Mouse (Mus musculus): ENCODE data around the gene Fbxl8.
"Not testable (repeated sequence)": the region's sequence is repeated elsewhere in the genome, so short reads cannot be mapped to it uniquely, and the experiment has no call there.

Fbxl8 gene

DNA sequence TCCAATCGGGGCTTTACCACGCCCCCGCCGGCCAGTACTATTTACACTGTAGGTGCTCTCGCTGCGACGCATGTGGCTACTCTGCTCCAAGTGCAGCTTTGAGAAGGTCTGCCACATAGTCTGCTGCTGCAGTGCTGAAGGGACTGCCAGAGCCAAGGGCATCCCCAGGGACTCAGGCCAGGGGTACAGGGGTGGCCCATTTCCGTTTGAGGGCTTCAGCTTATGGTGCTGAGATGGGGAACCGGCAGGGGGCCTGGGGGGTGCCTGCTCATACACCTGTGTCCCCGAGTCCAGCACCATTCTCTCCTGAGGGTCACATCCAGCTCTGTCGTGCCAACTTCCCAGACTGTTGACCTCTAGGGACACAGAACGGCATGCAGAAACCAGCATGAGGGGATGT lies 21.1 kb downstream of the Fbxl8 start:
- no peak for DNase-seq

GRCm38 (mm10) chr8:105286907-105287306 lies 22.5 kb downstream of the Fbxl8 start:
- no peak for DNase-seq

GRCm38 (mm10) chr8:105288231-105288630 lies 23.8 kb downstream of the Fbxl8 start:
- DNase-seq, result no peak

GRCm38 (mm10) chr8:105288958-105289732 lies 24.7 kb downstream of the Fbxl8 start:
- DNase-seq, result peak; percentile 97

GRCm38 (mm10) chr8:105289805-105290460 lies 25.5 kb downstream of the Fbxl8 start, which contains the start of gene 4931428F04Rik:
TSS of gene 4931428F04Rik (minus strand) at chr8:105289864.
- peak; percentile 80 for DNase-seq

- DNase-seq, result peak; percentile 94
These were observed 26.3 kb downstream of the Fbxl8 start for GRCm38 (mm10) chr8:105290554-105291314.

- peak; percentile 78 for DNase-seq
These were observed 26.9 kb downstream of the Fbxl8 start for GRCm38 (mm10) chr8:105291364-105291763.

DNA sequence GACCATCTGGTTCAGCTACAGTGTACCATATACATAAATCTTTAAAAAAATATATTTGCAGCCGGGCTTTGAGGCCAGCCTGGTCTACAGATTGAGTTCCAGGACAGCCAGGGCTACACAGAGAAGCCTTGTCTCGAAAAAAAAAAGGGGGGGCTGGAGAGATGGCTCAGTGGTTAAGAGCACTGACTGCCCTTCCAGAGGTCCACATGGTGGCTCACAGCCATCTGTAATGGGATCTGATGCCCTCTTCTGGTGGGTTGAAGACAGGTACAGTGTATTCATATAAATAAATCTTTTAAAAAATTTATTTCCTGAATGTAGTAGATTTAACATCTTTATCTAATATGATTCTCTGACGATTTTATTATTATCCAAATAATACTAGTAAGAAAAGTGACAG lies 27.4 kb downstream of the Fbxl8 start:
- not testable (repeated sequence) for DNase-seq

GRCm38 (mm10) chr8:105292471-105292870 lies 28.0 kb downstream of the Fbxl8 start:
- DNase-seq, result no peak

GRCm38 (mm10) chr8:105293405-105293804 lies 29.0 kb downstream of the Fbxl8 start:
- DNase-seq, result peak; percentile 88

DNA sequence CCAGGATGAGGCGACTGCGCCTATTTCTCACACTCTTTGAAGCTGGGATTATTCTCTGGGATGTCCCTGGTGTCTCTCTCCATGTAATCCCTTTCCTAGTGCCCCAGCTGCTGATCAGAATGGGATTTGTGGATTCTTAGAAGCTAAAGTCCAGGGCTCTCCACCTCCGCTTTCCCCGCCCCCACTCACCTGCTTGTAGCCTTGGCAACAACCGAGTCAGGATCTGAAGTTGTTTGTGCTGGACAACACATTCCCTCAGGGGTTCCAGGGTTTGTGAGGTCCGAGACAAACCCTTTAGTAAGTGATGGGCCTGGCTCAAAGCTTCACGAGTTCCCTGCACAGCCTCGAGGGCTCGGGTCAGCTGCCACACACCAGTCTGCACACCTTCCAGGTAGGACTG lies 30.3 kb downstream of the Fbxl8 start:
- DNase-seq, result no peak

DNA sequence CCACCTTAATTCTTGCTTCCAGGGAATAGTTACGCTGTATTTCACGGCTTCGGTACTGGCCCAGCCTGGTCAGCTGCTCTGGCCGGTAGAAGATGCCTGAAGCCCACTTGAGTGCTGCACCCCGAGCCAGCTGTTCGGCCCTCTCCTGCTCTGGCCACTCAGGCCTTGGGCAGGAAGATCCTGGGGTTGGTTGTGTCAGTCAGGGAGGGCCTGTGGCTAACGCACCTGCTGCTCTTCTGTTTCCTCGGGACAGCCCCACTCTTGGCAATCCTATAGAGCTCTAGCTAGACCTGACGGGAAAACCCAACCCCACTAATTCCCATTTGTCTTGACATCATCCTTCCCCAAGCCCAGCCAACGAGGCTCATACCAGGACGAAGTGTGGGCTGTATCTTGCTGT lies 30.8 kb downstream of the Fbxl8 start:
- DNase-seq, result no peak

DNA sequence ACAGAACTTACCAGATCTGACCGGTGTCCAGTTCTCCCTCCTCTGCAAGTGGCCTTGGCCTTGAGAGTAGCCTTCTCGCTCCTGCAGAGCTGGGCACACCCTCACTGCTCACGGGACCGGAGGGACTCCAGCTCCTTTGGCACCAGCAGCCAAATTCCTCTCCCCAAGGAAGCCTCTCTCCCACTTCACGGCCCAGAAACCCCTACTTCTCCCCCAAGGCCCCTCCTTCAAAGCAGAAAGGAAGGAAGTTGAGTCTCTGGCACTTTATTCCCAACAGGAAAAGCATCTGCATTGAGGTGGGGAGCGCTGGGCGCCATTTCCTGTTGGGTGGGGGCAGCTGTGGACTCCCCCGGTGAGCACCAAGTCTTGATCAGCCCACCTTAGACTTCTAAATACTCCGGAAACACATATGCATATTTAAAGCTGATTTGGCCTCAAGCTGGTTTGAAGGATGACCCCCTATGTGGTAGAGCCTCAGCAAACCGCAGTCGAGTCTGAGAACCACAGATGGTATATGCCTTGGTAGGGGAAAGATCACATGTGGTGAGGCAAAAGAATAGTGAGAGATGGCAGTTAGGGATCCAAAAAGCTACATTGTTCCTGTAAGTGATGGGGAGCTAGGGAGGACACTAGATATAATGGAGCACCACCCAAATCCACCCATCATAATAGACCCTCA lies 31.6 kb downstream of the Fbxl8 start, which contains the start of gene Exoc3l:
TSS of gene Exoc3l (minus strand) at position 207 of the 679 bp plus-strand sequence.
- DNase-seq, result no peak

GRCm38 (mm10) chr8:105297511-105298192 lies 33.2 kb downstream of the Fbxl8 start, which contains the start of gene E2f4:
TSS of gene E2f4 (plus strand) at chr8:105297663.
- peak; percentile 87 for DNase-seq

DNA sequence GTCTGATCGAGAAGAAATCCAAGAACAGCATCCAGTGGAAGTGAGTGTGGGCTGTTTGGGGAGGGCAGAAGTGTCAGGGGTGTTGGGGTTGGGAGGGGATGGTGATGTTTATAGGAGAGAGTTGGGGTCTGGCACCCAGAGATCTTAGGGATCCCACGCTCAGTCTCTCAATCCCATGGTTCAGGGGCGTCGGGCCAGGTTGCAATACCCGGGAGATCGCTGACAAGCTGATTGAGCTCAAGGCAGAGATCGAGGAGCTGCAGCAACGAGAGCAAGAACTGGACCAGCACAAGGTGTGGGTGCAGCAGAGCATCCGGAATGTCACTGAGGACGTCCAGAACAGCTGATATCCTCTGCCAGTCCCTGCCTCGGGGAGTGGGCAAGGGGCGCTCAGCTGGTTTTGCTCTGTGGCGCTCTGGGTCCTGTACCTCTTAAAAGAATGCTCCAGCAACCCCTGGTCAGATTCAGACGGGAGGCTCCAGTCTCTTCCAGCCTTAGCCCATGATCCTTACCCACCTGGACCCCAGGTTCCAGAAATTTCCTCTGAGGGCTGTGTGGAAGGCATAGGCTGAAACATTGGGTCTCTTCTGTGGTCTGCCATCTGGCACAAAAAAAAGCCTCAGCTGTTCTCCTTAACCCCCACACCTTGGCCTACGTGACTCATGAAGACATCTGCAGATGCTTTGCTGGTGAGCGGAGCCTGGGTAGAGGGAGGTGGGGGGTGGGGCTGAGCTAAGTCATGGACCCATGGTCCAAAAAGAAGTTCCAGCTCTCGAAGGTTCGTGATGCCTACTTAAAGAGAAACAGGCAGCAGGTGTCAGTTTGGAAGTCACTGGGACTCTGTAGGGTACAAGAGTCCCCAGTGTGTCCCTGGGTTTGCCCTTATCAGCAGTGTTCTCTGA lies 34.2 kb downstream of the Fbxl8 start:
- no peak for DNase-seq

DNA sequence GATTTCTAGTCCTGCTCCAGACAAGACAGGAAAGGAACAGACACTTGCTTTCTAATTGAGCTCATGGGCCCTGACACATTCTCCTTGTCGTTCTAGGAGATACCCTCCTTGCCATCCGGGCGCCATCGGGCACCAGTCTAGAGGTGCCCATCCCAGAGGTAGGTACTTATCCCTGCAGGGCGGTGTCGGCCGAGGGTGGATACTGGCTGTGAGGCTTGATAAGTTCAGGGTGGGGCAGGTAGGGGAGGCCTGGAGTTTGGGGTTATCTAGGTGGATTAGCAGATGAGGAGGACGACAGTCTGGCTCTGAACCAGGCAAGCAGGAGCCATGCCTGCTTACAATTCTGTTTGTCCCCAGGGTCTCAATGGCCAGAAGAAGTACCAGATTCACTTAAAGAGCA lies 35.5 kb downstream of the Fbxl8 start:
- no peak for DNase-seq

GRCm38 (mm10) chr8:105303396-105303795 lies 38.9 kb downstream of the Fbxl8 start:
- DNase-seq, result no peak

DNA sequence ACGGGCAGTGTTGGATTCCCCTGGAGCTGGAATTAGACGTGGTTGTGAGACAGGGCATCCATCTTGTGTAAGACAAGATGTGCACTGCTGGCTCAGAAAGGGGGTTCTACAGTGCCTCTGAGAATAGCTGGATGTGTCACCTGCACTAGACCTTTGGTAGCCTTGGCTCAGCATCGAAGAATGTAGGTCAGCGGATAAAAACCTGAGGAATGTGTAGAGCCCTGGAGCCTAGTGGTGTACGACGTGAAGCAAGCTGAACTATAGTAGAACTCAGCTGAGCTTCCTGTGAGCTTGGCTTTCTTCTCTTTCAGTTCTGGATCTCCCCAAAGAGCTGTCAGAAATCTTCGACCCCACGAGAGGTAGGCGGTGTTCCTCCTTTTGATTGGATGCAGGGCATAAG lies 39.4 kb downstream of the Fbxl8 start:
- DNase-seq, result no peak

- DNase-seq, result peak; percentile 50
These were observed 40.1 kb downstream of the Fbxl8 start for GRCm38 (mm10) chr8:105304325-105305210.
